Mouse (Mus musculus): ENCODE results near the gene Pim3.

- TF ChIP-seq CTCF (IDR thresholded peaks at IDR 0.05; ENCODE audit: control insufficient read depth, insufficient read depth, insufficient read length): no peak
- no peak for TF ChIP-seq CEBPB (IDR thresholded peaks at IDR 0.05; ENCODE audit: low read depth)
- no peak for TF ChIP-seq MAX (IDR thresholded peaks at IDR 0.05)
- TF ChIP-seq USF1 (IDR thresholded peaks at IDR 0.05; ENCODE audit: low read depth): no peak
- TF ChIP-seq MYOD1 (IDR thresholded peaks at IDR 0.05; ENCODE audit: control insufficient read depth, insufficient read length, low read depth): no peak
- no peak for TF ChIP-seq FOSL1 (IDR thresholded peaks at IDR 0.05; ENCODE audit: insufficient read depth, low read length, poor library complexity, severe bottlenecking)
Observed at GRCm38 (mm10) chr15:88865061-88865460, 3.1 kb downstream of the Pim3 start.

All from C2C12 (cell line).